Mouse (Mus musculus) embryonic facial prominence, embryonic 12.5 days (tissue): ENCODE results near the gene Igfbp5. TPM values are rescaled to one million over a fixed set of nuclear protein-coding genes. Genes with fewer than 3 reads are reported as not detected.

Source experiments
- ATAC-seq: fragments of 200-750 bp; cut with Nextera tagmentation; 2 replicates; pipeline ENCODE4 v1.8.0; 2017; ENCODE audit not compliant: insufficient number of reproducible peaks, insufficient read depth, low FRiP score, low TSS enrichment
- H3K27ac ChIP-seq: fragments of 300-500 bp; sonication (generic); 2 replicates; pipeline ENCODE4 v1.5.1; 2016; ENCODE audit warnings: mild to moderate bottlenecking
- H3K27me3 ChIP-seq: fragments of 300-500 bp; sonication (generic); 2 replicates; pipeline ENCODE4 v1.6.1; 2016; ENCODE audit warnings: mild to moderate bottlenecking, moderate library complexity
- H3K36me3 ChIP-seq: fragments of 300-500 bp; sonication (generic); 2 replicates; pipeline ENCODE4 v1.6.1; 2016; ENCODE audit warnings: mild to moderate bottlenecking
- H3K4me1 ChIP-seq: fragments of 300-500 bp; sonication (generic); 2 replicates; pipeline ENCODE4 v1.6.1; 2016
- H3K4me2 ChIP-seq: fragments of 300-500 bp; sonication (generic); replicated peaks from 2 replicates; pipeline ENCODE4 v1.6.1; 2016; ENCODE audit warnings: mild to moderate bottlenecking, moderate library complexity
- H3K4me3 ChIP-seq: fragments of 300-500 bp; sonication (generic); 2 replicates; pipeline ENCODE4 v1.5.1; 2016; ENCODE audit warnings: mild to moderate bottlenecking
- H3K9ac ChIP-seq: fragments of 300-500 bp; sonication (generic); 2 replicates; pipeline ENCODE4 v1.6.1; 2016; ENCODE audit warnings: mild to moderate bottlenecking, moderate library complexity
- H3K9me3 ChIP-seq: fragments of 300-500 bp; sonication (generic); 2 replicates; pipeline ENCODE4 v1.6.1; 2016; ENCODE audit warnings: mild to moderate bottlenecking, moderate library complexity
- WGBS: fragments of 180-500 bp; shearing (Covaris S2); methylation state at CpG from one replicate; pipeline ENCODE4 v1.1.7; 2016; 5-methylcytosine and 5-hydroxymethylcytosine counted together
- polyA plus RNA-seq: library from polyadenylated mRNA; unstranded; fragments of >200 nt; fragmentation: Nextera tagmentation; extraction: Ambion mirVana; gene quantifications from 2 replicates; pipeline ENCODE4 v1.2.1, GENCODE M21; 2016

The Igfbp5 gene
- polyA plus RNA-seq, 1 experiment from 2014 or later, result 150 TPM

DNA sequence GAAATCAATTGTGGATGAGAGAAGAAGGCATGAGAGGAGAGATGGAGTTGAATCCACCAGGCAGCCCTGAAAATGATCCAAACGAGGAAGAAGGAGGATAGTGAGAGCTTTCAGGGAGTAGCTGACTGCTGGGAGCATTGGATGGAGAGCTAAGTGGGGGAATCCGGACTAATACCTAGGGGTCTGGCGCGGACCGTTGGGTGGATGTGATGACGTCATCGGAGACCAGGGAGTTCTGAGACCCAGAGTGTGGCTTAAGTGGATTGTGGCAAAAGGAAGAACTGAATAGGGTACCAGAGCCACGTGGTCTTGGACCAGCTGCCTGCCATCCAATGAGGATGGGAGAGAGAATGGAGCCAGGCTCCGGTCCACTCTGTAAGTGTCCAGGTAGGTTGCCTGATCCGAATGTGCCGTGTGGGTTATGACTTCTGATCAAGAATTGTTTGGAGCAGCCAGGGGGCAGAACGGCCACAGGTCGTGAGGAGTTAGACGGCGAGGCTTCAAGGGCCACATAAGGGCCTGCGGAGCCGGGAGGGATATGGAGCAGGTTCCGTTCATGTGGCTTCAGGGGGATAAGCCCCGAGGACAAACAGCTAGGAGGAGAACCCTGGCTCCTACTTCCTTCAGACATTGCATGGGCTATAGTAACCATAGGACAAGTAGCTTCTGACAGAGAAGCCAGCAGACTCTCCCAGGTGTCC is 18.3 kb downstream of the Igfbp5 start:
- Histone ChIP-seq H3K9me3 (no peaks in the 10 kb centered on the region), H3K27ac (no peak overlapping the region), H3K4me3 (no peak overlapping the region), H3K27me3 (no peaks in the 10 kb centered on the region), H3K36me3 (peaks cover 35% of the 10 kb centered on the region), H3K9ac (no peak overlapping the region), H3K4me2 (no peak overlapping the region), H3K4me1 (peaks cover 3% of the 10 kb centered on the region; the same call in 1 of the 2 replicates)
- WGBS, result 82% methylated on average over 19 of the region's 19 CpGs
- peak; percentile 22; the same call in 1 of the 2 replicates for ATAC-seq

DNA sequence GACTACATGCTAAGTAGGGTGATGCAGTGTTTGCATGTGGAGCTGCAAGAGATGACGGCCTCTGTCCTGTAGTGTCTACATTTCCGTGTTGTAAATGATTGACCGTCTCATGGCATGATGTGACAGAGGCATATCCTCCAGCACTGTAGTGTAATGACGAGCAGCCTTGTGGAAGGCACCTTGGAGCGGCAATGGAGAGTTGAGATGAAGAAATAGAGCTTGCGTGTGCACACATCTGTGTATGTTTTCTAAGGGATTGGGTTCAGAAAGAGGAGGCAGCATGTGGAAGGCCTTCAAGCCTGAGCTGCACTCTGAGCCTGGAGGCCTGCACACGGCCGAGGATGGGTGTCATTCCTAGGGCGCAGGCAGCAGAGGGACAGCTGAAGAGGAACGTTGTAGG is 19.0 kb downstream of the Igfbp5 start:
- Histone ChIP-seq H3K27ac (no peak overlapping the region), H3K4me2 (no peak overlapping the region), H3K4me1 (peaks cover 3% of the 10 kb centered on the region; the same call in 1 of the 2 replicates), H3K36me3 (peaks cover 38% of the 10 kb centered on the region), H3K4me3 (no peak overlapping the region), H3K27me3 (no peaks in the 10 kb centered on the region), H3K9ac (no peak overlapping the region), H3K9me3 (no peaks in the 10 kb centered on the region)
- WGBS, result 82% methylated on average over 10 of the region's 10 CpGs
- ATAC-seq, result no peak

DNA sequence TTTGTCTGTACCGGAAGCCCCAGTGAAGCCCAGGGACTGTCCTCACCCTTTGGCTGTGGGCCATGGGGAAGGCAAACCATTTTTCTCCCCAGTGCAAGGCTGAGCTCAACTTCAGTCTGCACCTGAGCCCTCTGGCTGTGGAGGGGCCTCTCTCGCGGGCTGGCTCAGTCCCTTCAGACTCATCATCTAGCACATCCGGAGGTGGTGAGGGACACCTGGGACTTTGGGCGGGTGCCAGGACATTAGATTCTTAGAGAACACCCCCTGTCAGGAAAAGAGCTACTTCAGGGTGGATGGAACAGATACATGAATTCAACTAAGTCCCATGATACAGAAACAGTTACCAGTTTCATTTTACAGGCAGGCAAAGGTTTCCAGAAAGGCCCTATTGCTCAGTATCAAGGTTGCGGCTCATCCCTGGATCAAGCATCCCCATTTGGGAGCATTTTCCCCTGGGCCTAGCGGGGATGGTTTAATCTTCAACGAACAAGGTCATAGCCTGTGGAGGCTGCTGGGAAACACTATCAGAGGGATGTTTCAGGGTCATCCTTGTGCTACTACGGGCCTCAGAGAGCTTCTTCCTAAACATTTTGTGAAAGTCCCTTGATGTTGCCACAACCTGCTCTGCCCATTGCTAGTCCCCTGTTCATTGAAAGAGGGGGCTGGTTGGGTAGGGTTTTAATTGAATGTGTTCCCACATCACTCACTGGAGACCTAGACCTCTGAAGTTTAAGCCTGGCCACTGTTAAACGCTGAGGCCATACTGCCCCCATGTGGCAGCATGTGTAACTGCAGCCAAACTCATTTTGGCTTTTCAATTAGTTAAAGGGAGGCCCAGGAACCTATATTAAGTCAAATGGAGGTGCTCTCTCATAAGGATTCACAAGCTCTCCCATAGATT is 20.1 kb downstream of the Igfbp5 start:
- H3K27ac ChIP-seq, result peak overlapping the region; percentile 9; the same call in 1 of the 2 replicates

DNA sequence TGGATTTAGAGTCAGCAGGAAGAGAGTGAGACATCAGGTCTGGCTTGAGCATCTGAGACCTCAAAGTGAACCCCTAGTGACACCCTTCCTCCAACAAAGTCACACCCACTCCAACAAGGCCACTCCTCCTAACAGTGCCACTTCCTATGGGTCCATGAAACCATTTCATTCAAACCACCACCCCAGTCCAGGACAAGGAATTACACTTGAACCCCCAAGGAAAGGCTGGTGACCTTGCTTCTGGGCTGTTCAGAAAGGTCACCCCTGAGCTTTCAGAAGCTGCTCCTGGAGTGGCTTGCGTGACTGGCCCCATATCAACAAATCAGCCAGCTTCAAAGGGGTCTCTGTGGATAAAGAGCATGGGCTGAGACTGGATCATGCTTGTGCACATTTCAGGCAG is 20.9 kb downstream of the Igfbp5 start:
- no peak for ATAC-seq
- peaks cover 30% of the 10 kb centered on the region for H3K36me3 ChIP-seq
- 81% methylated on average over 1 of the region's 1 CpGs for WGBS

More for the DNA sequence above, 20.1 kb downstream of the Igfbp5 start:
- Histone ChIP-seq H3K4me2 (no peak overlapping the region), H3K27me3 (no peaks in the 10 kb centered on the region), H3K4me1 (peaks cover 3% of the 10 kb centered on the region; the same call in 1 of the 2 replicates), H3K36me3 (peaks cover 30% of the 10 kb centered on the region), H3K9ac (no peak overlapping the region), H3K9me3 (no peaks in the 10 kb centered on the region), H3K4me3 (no peak overlapping the region)
- WGBS, result 52% methylated on average over 10 of the region's 10 CpGs
- ATAC-seq, result no peak

DNA sequence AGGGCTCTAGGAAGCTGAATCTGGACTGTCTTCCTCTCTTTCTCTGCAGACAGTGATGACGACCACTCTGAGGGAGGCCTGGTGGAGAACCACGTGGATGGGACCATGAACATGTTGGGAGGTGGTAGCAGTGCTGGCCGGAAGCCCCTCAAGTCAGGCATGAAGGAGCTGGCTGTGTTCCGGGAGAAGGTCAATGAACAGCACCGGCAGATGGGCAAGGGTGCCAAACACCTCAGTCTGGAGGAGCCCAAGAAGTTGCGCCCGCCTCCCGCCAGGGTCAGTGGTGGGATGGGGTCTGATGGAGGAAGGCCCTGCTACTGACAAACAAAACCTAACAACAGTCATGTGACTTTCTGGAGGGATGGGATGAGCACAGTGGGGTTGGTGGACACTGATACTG is 25.6 kb downstream of the Igfbp5 start:
- ATAC-seq, result no peak
- H3K27me3 ChIP-seq, result no peaks in the 10 kb centered on the region
- no peak overlapping the region for H3K9ac ChIP-seq
- WGBS, result 88% methylated on average over 8 of the region's 8 CpGs
- H3K4me3 ChIP-seq, result no peak overlapping the region
- peaks cover 37% of the 10 kb centered on the region for H3K36me3 ChIP-seq
- no peaks in the 10 kb centered on the region for H3K4me1 ChIP-seq
- H3K4me2 ChIP-seq, result no peak overlapping the region
- H3K9me3 ChIP-seq, result no peaks in the 10 kb centered on the region
- H3K27ac ChIP-seq, result no peak overlapping the region

More for the DNA sequence above, 20.9 kb downstream of the Igfbp5 start:
- H3K4me2 ChIP-seq, result no peak overlapping the region
- H3K9me3 ChIP-seq, result no peaks in the 10 kb centered on the region
- no peaks in the 10 kb centered on the region for H3K27me3 ChIP-seq
- no peak overlapping the region for H3K4me3 ChIP-seq
- no peak overlapping the region for H3K27ac ChIP-seq
- H3K9ac ChIP-seq, result no peak overlapping the region
- H3K4me1 ChIP-seq, result peaks cover 3% of the 10 kb centered on the region; the same call in 1 of the 2 replicates

DNA sequence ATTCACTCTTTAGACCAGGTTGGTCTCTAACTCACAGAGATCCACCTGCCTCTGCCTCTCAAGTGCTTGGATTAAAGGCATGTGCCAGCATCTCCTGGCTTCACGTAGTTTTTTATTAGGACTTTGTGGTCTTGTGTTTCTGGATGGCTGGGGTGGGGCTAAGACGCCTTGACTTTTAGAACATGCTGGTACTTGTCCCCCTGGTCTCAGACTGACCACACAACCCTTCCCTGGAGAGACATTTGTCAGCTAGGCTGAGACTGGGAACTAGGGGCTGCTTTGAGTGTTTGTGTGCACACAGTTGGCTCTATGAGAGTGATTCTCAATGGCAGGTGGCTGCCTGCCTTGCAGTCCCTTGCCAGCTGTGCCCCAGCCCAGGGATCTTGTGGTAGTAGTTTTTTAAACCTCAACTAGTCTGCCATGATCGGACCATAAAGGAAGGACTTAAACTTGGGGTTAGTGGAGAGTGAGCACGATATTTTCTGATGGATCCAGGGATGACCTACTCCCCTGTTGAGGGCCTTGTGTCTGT is 26.8 kb downstream of the Igfbp5 start:
- ATAC-seq, result no peak
- Histone ChIP-seq H3K9me3 (no peaks in the 10 kb centered on the region), H3K4me3 (no peak overlapping the region), H3K36me3 (peaks cover 37% of the 10 kb centered on the region), H3K4me2 (no peak overlapping the region), H3K27ac (no peak overlapping the region), H3K4me1 (no peaks in the 10 kb centered on the region), H3K9ac (no peak overlapping the region), H3K27me3 (no peaks in the 10 kb centered on the region)
- 77% methylated on average over 4 of the region's 4 CpGs for WGBS

DNA sequence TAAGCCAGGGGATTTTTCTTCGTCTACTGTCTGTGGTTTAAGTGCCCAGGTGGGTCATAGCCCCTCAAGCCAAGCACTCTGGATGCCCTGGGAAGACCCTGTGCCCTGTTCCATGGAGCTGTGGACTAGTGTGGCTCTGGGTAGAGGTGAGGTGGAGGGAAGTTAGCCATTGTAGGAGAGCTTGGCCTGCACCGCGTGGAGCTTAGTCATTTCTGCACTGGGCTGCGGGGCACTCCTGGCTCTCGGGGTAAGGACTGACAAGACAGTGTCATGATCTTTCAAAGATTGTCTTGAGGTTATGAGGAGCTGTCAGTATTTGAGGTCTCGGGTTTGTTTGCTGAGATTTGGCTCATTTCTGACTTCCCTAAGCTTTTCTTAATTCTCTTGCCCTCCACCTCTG is 30.0 kb downstream of the Igfbp5 start:
- Histone ChIP-seq H3K27ac (no peak overlapping the region), H3K9ac (no peak overlapping the region), H3K27me3 (no peaks in the 10 kb centered on the region), H3K4me2 (no peak overlapping the region), H3K4me3 (no peak overlapping the region), H3K9me3 (no peaks in the 10 kb centered on the region), H3K4me1 (no peaks in the 10 kb centered on the region), H3K36me3 (peaks cover 23% of the 10 kb centered on the region)
- WGBS, result 89% methylated on average over 6 of the region's 6 CpGs
- ATAC-seq, result no peak

DNA sequence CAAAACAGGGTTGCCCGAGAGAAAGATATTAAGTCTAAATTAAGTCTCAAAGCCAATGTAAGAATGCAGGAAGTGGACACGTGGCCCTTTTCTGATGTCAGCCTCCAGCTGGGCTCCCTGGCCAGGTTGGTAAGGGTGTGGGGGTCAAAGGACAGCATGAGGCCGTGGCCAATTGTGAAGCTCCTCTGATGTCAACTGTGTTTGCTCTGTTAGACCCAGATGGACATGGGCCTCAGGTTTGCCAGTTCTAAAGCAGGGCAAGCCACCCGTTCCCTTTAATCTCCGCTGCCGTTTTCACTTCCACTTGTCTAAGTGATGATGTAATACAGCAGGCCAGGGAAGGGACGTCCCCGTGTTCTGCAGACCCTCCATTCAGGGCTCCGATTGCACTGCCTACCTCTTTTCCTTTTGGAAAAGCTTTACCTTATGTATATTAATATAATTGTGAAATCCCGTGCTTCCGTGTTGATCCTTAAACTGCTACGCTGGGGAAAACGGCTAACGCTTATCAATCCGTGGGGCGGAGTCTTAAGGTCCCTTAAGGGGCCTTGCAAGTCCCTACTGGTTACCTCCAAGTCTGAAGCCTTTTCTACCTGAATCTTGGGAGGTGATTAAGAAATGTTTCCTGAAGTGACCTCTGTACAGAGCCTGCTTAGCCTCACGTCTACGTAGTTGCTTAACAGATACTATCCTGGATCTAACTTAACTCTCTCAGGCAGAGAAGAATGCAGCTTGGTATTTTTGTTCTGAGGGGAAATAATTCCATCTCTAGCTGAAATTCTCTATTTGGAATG is 31.8 kb downstream of the Igfbp5 start:
- Histone ChIP-seq H3K4me3 (no peak overlapping the region), H3K36me3 (peaks cover 16% of the 10 kb centered on the region; the same call in 1 of the 2 replicates), H3K4me1 (peaks cover 4% of the 10 kb centered on the region; the same call in 1 of the 2 replicates), H3K9me3 (no peaks in the 10 kb centered on the region), H3K27ac (no peak overlapping the region), H3K27me3 (no peaks in the 10 kb centered on the region), H3K4me2 (no peak overlapping the region), H3K9ac (no peak overlapping the region)
- 82% methylated on average over 18 of the region's 18 CpGs for WGBS
- no peak for ATAC-seq

DNA sequence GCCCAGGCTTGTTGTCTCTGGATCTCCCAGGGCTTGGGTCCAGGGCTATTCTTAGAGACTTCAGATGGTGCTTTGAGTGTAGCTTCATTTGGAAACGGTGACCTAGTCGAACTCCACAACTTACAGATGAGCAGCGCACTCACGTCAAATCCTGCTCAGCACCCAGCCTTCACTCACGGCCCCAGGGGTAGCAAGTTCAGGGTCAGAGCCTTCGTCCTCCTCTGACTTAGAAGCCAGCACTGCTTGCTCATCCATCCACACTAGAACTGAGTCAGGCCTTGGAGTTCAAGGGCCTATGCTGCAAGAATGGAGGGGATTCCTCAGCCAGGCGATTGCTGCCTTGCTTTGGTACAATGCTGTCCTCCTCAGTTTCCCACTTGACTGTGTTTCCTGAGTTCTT is 34.9 kb downstream of the Igfbp5 start:
- peaks cover 19% of the 10 kb centered on the region; the same call in 1 of the 2 replicates for H3K36me3 ChIP-seq
- no peak overlapping the region for H3K4me2 ChIP-seq
- no peak for ATAC-seq
- H3K27me3 ChIP-seq, result no peaks in the 10 kb centered on the region
- H3K27ac ChIP-seq, result no peak overlapping the region
- peaks cover 4% of the 10 kb centered on the region; the same call in 1 of the 2 replicates for H3K4me1 ChIP-seq
- no peaks in the 10 kb centered on the region for H3K9me3 ChIP-seq
- no peak overlapping the region for H3K9ac ChIP-seq
- WGBS, result 87% methylated on average over 7 of the region's 7 CpGs
- H3K4me3 ChIP-seq, result no peak overlapping the region

DNA sequence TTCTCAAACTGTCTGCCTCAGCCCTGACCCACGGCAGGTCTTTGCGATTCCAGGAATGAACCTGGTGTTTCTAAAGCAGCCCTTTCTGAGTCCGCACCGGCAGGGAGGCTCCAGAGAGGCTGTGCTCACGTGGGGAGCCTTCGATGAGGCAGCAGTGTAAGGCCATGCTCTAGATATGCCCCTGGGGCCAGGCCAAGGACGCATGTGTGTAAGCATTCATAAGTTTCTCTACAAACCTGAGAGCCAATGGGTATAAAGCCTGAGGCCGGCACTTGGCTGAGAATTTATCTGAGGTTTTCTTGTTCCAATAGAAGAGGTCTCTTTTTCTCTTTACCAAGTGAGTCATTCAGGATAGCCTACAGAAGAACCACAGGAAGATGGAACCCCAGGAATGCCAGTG is 35.3 kb downstream of the Igfbp5 start:
- Histone ChIP-seq H3K27me3 (no peaks in the 10 kb centered on the region), H3K4me1 (peaks cover 4% of the 10 kb centered on the region; the same call in 1 of the 2 replicates), H3K36me3 (peaks cover 16% of the 10 kb centered on the region; the same call in 1 of the 2 replicates), H3K27ac (no peak overlapping the region), H3K4me2 (no peak overlapping the region), H3K9me3 (no peaks in the 10 kb centered on the region), H3K9ac (no peak overlapping the region), H3K4me3 (no peak overlapping the region)
- ATAC-seq, result no peak
- 55% methylated on average over 8 of the region's 8 CpGs for WGBS

DNA sequence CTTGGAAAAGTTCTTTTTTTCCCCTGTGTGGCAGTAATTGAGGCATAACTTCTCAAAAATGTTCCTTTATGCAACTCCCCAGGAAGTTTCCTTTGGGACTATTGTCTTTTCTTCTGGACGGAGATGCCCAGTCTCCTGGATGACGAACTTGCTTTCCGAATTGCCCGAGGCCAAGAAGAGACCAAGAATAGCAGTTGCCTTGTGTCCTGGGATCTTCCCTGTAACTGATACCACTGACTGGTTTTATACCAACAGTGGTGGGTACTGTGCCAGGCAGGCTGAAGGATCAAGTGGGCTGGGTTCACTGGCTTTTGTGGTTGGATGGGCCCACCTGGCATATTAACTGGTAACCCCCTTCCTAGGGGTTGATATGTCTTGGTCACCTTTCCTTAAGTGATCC is 41.1 kb downstream of the Igfbp5 start:
- 0 out of 2 replicates have a peak, but pooled peaks cover 3% of the 10 kb centered on the region for H3K4me1 ChIP-seq
- H3K4me3 ChIP-seq, result no peak overlapping the region
- 69% methylated on average over 4 of the region's 4 CpGs for WGBS
- H3K36me3 ChIP-seq, result peaks cover 19% of the 10 kb centered on the region
- H3K4me2 ChIP-seq, result no peak overlapping the region
- H3K9ac ChIP-seq, result no peak overlapping the region
- no peaks in the 10 kb centered on the region for H3K9me3 ChIP-seq
- no peak overlapping the region for H3K27ac ChIP-seq
- no peaks in the 10 kb centered on the region for H3K27me3 ChIP-seq
- ATAC-seq, result no peak
